ENCODE assay signal across 10 mouse cellular contexts in genomic region chrX:93070290-93070611, GRCm38 (mm10).
DNase-seq lines count a peak whose midpoint lies in the region; ATAC-seq lines count a peak whose summit lies in the region.
"Had no signal": no experiment of that assay in that cellular context is flagged by ENCODE, and none has a peak within 500 bp of the region (broad histone marks: within the 10 kb centered on the region; RNA-seq: fewer than 3 reads in every experiment).

No protein-coding gene starts in this region.

- H3K9me3 ChIP-seq in heart, embryonic 15.5 days (replicated peaks): no peaks in the 10 kb centered on the region
- no peaks in the 10 kb centered on the region for H3K9me3 ChIP-seq in embryonic facial prominence, embryonic 10.5 days
- H3K9me3 ChIP-seq in forebrain, embryonic 15.5 days: no peaks in the 10 kb centered on the region
- no peaks in the 10 kb centered on the region for H3K9me3 ChIP-seq in midbrain, embryonic 15.5 days

- no peak overlapping the region for H3K9ac ChIP-seq in heart, embryonic 15.5 days
- H3K9ac ChIP-seq in forebrain, embryonic 15.5 days (replicated peaks): no peak overlapping the region
- H3K9ac ChIP-seq in midbrain, embryonic 15.5 days: no peak overlapping the region

- intact Hi-C loops in heart, postnatal 14 days (cut with DNase I): loop anchor here (2.0 to 10.0 kb wide), 2 partner anchors 395 to 725 kb away; no protein-coding TSS in a partner anchor

- no peak overlapping the region for H3K4me3 ChIP-seq in heart, embryonic 15.5 days
- 0 out of 2 replicates have a peak overlapping the region, but pooled peaks have one; percentile 30 for H3K4me3 ChIP-seq in embryonic facial prominence, embryonic 10.5 days
- H3K4me3 ChIP-seq in forebrain, embryonic 15.5 days: no peak overlapping the region
- H3K4me3 ChIP-seq in midbrain, embryonic 15.5 days: no peak overlapping the region
- H3K4me3 ChIP-seq: erythroblast, embryonic 14.5 days had no signal

- DNase-seq in heart, postnatal 14 days: no peak
- no peak for DNase-seq in embryonic facial prominence, embryonic 10.5 days (ENCODE audit: low spot score)
- DNase-seq in thymus, postnatal 14 days: no peak
- no peak for DNase-seq in cerebellum, adult 9-11 months
- DNase-seq in spleen, postnatal 4 days (ENCODE audit: low spot score in 2 of 2): no peak
- DNase-seq: thymus, adult 18-20 months had no signal

- no peak for ATAC-seq in heart, embryonic 15.5 days (replicated peaks; ENCODE audit: insufficient number of reproducible peaks, insufficient read depth, low FRiP score, low read depth)
- ATAC-seq in forebrain, embryonic 15.5 days (replicated peaks): peak; percentile 90
- peak; percentile 69; the same call in 1 of the 2 replicates for ATAC-seq in midbrain, embryonic 15.5 days (replicated peaks)

- H3K4me2 ChIP-seq in heart, embryonic 15.5 days: peak overlapping the region; percentile 51; the same call in 1 of the 2 replicates
- H3K4me2 ChIP-seq in forebrain, embryonic 15.5 days (replicated peaks): peak overlapping the region; percentile 34; the same call in 1 of the 2 replicates
- peak overlapping the region; percentile 45 for H3K4me2 ChIP-seq in midbrain, embryonic 15.5 days

- no peak overlapping the region for H3K27ac ChIP-seq in heart, embryonic 15.5 days
- H3K27ac ChIP-seq in embryonic facial prominence, embryonic 10.5 days (replicated peaks): no peak overlapping the region
- H3K27ac ChIP-seq in forebrain, embryonic 15.5 days (replicated peaks): no peak overlapping the region
- no peak overlapping the region for H3K27ac ChIP-seq in midbrain, embryonic 15.5 days

- WGBS in heart, embryonic 15.5 days: 45% methylated on average over 5 of the region's 5 CpGs
- 40% methylated on average over 5 of the region's 5 CpGs for WGBS in embryonic facial prominence, embryonic 10.5 days
- WGBS in forebrain, embryonic 15.5 days: 31% methylated on average over 5 of the region's 5 CpGs
- WGBS in midbrain, embryonic 15.5 days: 33% methylated on average over 5 of the region's 5 CpGs

- H3K27me3 ChIP-seq in heart, embryonic 15.5 days: no peaks in the 10 kb centered on the region
- H3K27me3 ChIP-seq in embryonic facial prominence, embryonic 10.5 days (replicated peaks; ENCODE audit: low read depth, poor library complexity, severe bottlenecking): no peaks in the 10 kb centered on the region; the same call in 1 of the 2 replicates
- H3K27me3 ChIP-seq in forebrain, embryonic 15.5 days: no peaks in the 10 kb centered on the region
- no peaks in the 10 kb centered on the region for H3K27me3 ChIP-seq in midbrain, embryonic 15.5 days (replicated peaks)

- H3K4me1 ChIP-seq in heart, embryonic 15.5 days (replicated peaks): no peaks in the 10 kb centered on the region
- H3K4me1 ChIP-seq in embryonic facial prominence, embryonic 10.5 days: no peaks in the 10 kb centered on the region
- peaks cover 5% of the 10 kb centered on the region; the same call in 1 of the 2 replicates for H3K4me1 ChIP-seq in forebrain, embryonic 15.5 days
- no peaks in the 10 kb centered on the region for H3K4me1 ChIP-seq in midbrain, embryonic 15.5 days

- no peaks in the 10 kb centered on the region for H3K36me3 ChIP-seq in heart, embryonic 15.5 days
- H3K36me3 ChIP-seq in embryonic facial prominence, embryonic 10.5 days (replicated peaks): no peaks in the 10 kb centered on the region
- no peaks in the 10 kb centered on the region for H3K36me3 ChIP-seq in forebrain, embryonic 15.5 days
- no peaks in the 10 kb centered on the region for H3K36me3 ChIP-seq in midbrain, embryonic 15.5 days (replicated peaks)
